ENCODE assay signal across 7 mouse cellular contexts in genomic region chr7:67953764-67954242, GRCm38 (mm10). TPM values are rescaled to one million over a fixed set of nuclear protein-coding genes. Genes with fewer than 3 reads are reported as not detected.
A peak's percentile ranks its signal among the peaks of the same experiment; 100 is the strongest.
DNase-seq lines count a peak whose midpoint lies in the region; ATAC-seq lines count a peak whose summit lies in the region.

No protein-coding gene starts in this region.

- no peaks in the 10 kb centered on the region for H3K27me3 ChIP-seq in embryonic facial prominence, embryonic 14.5 days (replicated peaks; ENCODE audit: control insufficient read depth, insufficient read depth, low read length)
- H3K27me3 ChIP-seq in intestine, embryonic 15.5 days (replicated peaks), result no peaks in the 10 kb centered on the region
- no peaks in the 10 kb centered on the region for H3K27me3 ChIP-seq in lung, embryonic 15.5 days
- H3K27me3 ChIP-seq in stomach, embryonic 15.5 days (replicated peaks), result no peaks in the 10 kb centered on the region

- peak overlapping the region; percentile 85 for H3K4me2 ChIP-seq in embryonic facial prominence, embryonic 14.5 days (ENCODE audit: low read depth, low read length)
- H3K4me2 ChIP-seq in intestine, embryonic 15.5 days (replicated peaks), result peak overlapping the region; percentile 91
- peak overlapping the region; percentile 91 for H3K4me2 ChIP-seq in lung, embryonic 15.5 days
- peak overlapping the region; percentile 95 for H3K4me2 ChIP-seq in stomach, embryonic 15.5 days

- WGBS in embryonic facial prominence, embryonic 14.5 days, result 1% methylated on average over 22 of the region's 23 CpGs
- WGBS in intestine, embryonic 15.5 days, result 2% methylated on average over 22 of the region's 23 CpGs
- WGBS in lung, embryonic 15.5 days, result under 1% methylated on average over 22 of the region's 23 CpGs
- WGBS in stomach, embryonic 15.5 days, result 1% methylated on average over 22 of the region's 23 CpGs

- peak overlapping the region; percentile 76 for H3K4me3 ChIP-seq in embryonic facial prominence, embryonic 14.5 days (ENCODE audit: low read depth, low read length)
- H3K4me3 ChIP-seq in intestine, embryonic 15.5 days (replicated peaks), result peak overlapping the region; percentile 84
- peak overlapping the region; percentile 83 for H3K4me3 ChIP-seq in lung, embryonic 15.5 days
- peak overlapping the region; percentile 73 for H3K4me3 ChIP-seq in stomach, embryonic 15.5 days (replicated peaks)

- no peak for ATAC-seq in embryonic facial prominence, embryonic 14.5 days (ENCODE audit: low read depth)
- ATAC-seq in intestine, embryonic 15.5 days, result no peak
- ATAC-seq in lung, embryonic 15.5 days (ENCODE audit: borderline replicate concordance, extremely low read depth, low FRiP score, low TSS enrichment), result no peak
- no peak for ATAC-seq in stomach, embryonic 15.5 days (ENCODE audit: insufficient read depth, low FRiP score, low read depth)
- ATAC-seq in inflammation-experienced regulatory T-cells, adult 6 months, result no peak

- peak overlapping the region; percentile 98 for H3K9ac ChIP-seq in embryonic facial prominence, embryonic 14.5 days (ENCODE audit: low read depth, low read length)
- H3K9ac ChIP-seq in intestine, embryonic 15.5 days, result peak overlapping the region; percentile 88
- peak overlapping the region; percentile 99 for H3K9ac ChIP-seq in lung, embryonic 15.5 days
- peak overlapping the region; percentile 85; the same call in 1 of the 2 replicates for H3K9ac ChIP-seq in stomach, embryonic 15.5 days

- H3K36me3 ChIP-seq in embryonic facial prominence, embryonic 14.5 days (ENCODE audit: control insufficient read depth, insufficient read depth, low read length), result no peaks in the 10 kb centered on the region
- no peaks in the 10 kb centered on the region for H3K36me3 ChIP-seq in intestine, embryonic 15.5 days
- H3K36me3 ChIP-seq in lung, embryonic 15.5 days, result no peaks in the 10 kb centered on the region
- no peaks in the 10 kb centered on the region for H3K36me3 ChIP-seq in stomach, embryonic 15.5 days

- peaks cover 33% of the 10 kb centered on the region for H3K4me1 ChIP-seq in embryonic facial prominence, embryonic 14.5 days (ENCODE audit: control insufficient read depth, insufficient read depth, low read length)
- peaks cover 26% of the 10 kb centered on the region for H3K4me1 ChIP-seq in intestine, embryonic 15.5 days (replicated peaks)
- peaks cover 47% of the 10 kb centered on the region for H3K4me1 ChIP-seq in lung, embryonic 15.5 days
- peaks cover 39% of the 10 kb centered on the region for H3K4me1 ChIP-seq in stomach, embryonic 15.5 days

- no peaks in the 10 kb centered on the region for H3K9me3 ChIP-seq in embryonic facial prominence, embryonic 14.5 days (ENCODE audit: control insufficient read depth, low read length)
- no peaks in the 10 kb centered on the region for H3K9me3 ChIP-seq in intestine, embryonic 15.5 days
- no peaks in the 10 kb centered on the region for H3K9me3 ChIP-seq in lung, embryonic 15.5 days
- no peaks in the 10 kb centered on the region for H3K9me3 ChIP-seq in stomach, embryonic 15.5 days

- peak overlapping the region; percentile 100 for H3K27ac ChIP-seq in embryonic facial prominence, embryonic 14.5 days (replicated peaks; ENCODE audit: low read depth, low read length)
- H3K27ac ChIP-seq in intestine, embryonic 15.5 days, result 0 out of 2 replicates have a peak overlapping the region, but pooled peaks have one; percentile 100
- peak overlapping the region; percentile 100 for H3K27ac ChIP-seq in lung, embryonic 15.5 days
- H3K27ac ChIP-seq in stomach, embryonic 15.5 days, result peak overlapping the region; percentile 99; the same call in 1 of the 2 replicates

- peak; percentile 57 for DNase-seq in 3134 (ENCODE audit: extremely low read depth, insufficient read length, low spot score)
- DNase-seq in B cell, adult 2 months, result peak; percentile 14 to 30
- DNase-seq in embryonic facial prominence, embryonic 14.5 days (ENCODE audit: low spot score), result peak; percentile 48

RNA-seq across cellular contexts. Expression of gene Igf1r, which starts 1.2 kb away (rescaled TPM):
- 16.8 and 20.2 TPM in 2 replicates for polyA plus RNA-seq in embryonic facial prominence, embryonic 14.5 days (2014; fragmentation: Nextera tagmentation; extraction: Ambion mirVana)
- polyA plus RNA-seq in intestine, embryonic 15.5 days (2015; fragmentation: Nextera tagmentation; extraction: Ambion mirVana), result 13.7 and 15.2 TPM in 2 replicates
- polyA plus RNA-seq in lung, embryonic 15.5 days (2015; fragmentation: Nextera tagmentation; extraction: Ambion mirVana), result 18.6 and 19.6 TPM in 2 replicates
- polyA plus RNA-seq in stomach, embryonic 15.5 days (2015; fragmentation: Nextera tagmentation; extraction: Ambion mirVana), result 16.1 and 17.3 TPM in 2 replicates
- polyA plus RNA-seq in inflammation-experienced regulatory T-cells, adult 6 months (2017; shearing (Covaris generic)), result 10 to 100 TPM in 2 of 3 experiments, 1 to 10 TPM in 1; 2.5 to 33.9 (median 25.9) TPM
